Mouse (Mus musculus): ENCODE results near the gene Gm28729.
A peak's percentile ranks its signal among the peaks of the same experiment; 100 is the strongest.

Gene Gm28729

GRCm38 (mm10) chr9:96461607-96462006 lies 63.5 kb downstream of the Gm28729 start:
- DNase-seq (ENCODE audit: low read depth), result no peak

GRCm38 (mm10) chr9:96460117-96460865 lies 64.8 kb downstream of the Gm28729 start:
- no peak for DNase-seq (ENCODE audit: low read depth)

GRCm38 (mm10) chr9:96455618-96456017 lies 69.4 kb downstream of the Gm28729 start:
- DNase-seq (ENCODE audit: low read depth), result no peak

- DNase-seq (ENCODE audit: low read depth), result no peak
Measured at GRCm38 (mm10) chr9:96452956-96453355, 72.1 kb downstream of the Gm28729 start.

- DNase-seq (ENCODE audit: low read depth), result no peak
Measured at GRCm38 (mm10) chr9:96450900-96451720, 74.0 kb downstream of the Gm28729 start.

- DNase-seq (ENCODE audit: low read depth), result no peak
Measured at GRCm38 (mm10) chr9:96449514-96449913, 75.5 kb downstream of the Gm28729 start.

- peak; percentile 55 for DNase-seq (ENCODE audit: low read depth)
Measured at GRCm38 (mm10) chr9:96445351-96445750, 79.7 kb downstream of the Gm28729 start.

GRCm38 (mm10) chr9:96442081-96442480 lies 83.0 kb downstream of the Gm28729 start:
- DNase-seq (ENCODE audit: low read depth), result no peak

GRCm38 (mm10) chr9:96438334-96438871 lies 86.7 kb downstream of the Gm28729 start:
- DNase-seq (ENCODE audit: low read depth), result no peak

- no peak for DNase-seq (ENCODE audit: low read depth)
Measured at GRCm38 (mm10) chr9:96437805-96438333, 87.2 kb downstream of the Gm28729 start.

GRCm38 (mm10) chr9:96436901-96437804 lies 87.9 kb downstream of the Gm28729 start:
- no peak for DNase-seq (ENCODE audit: low read depth)

Measured in NIH3T3 (cell line).